Mouse (Mus musculus) hindbrain, embryonic 10.5 days (tissue): ENCODE data around the gene Lin7a. TPM values are rescaled to one million over a fixed set of nuclear protein-coding genes. Genes with fewer than 3 reads are reported as not detected.

Experiments
- DNase-seq: peaks from one replicate; pipeline ENCODE4 v3.0.0-alpha.2; 2017; ENCODE audit warnings: low spot score
- H3K27ac ChIP-seq: fragments of 300-500 bp; sonication (generic); 2 replicates; pipeline ENCODE4 v1.5.1; 2016; ENCODE audit warnings: mild to moderate bottlenecking, moderate library complexity
- H3K27me3 ChIP-seq: fragments of 300-500 bp; sonication (generic); 2 replicates; pipeline ENCODE4 v1.6.1; 2016; ENCODE audit warnings: mild to moderate bottlenecking; ENCODE audit not compliant: poor library complexity, insufficient read depth, severe bottlenecking
- H3K36me3 ChIP-seq: fragments of 300-500 bp; sonication (generic); 2 replicates; pipeline ENCODE4 v1.6.1; 2016; ENCODE audit warnings: mild to moderate bottlenecking, moderate library complexity
- H3K4me1 ChIP-seq: fragments of 300-500 bp; sonication (generic); replicated peaks from 2 replicates; pipeline ENCODE4 v1.6.1; 2016; ENCODE audit warnings: mild to moderate bottlenecking
- H3K4me3 ChIP-seq: fragments of 300-500 bp; sonication (generic); 2 replicates; pipeline ENCODE4 v1.5.1; 2016; ENCODE audit warnings: mild to moderate bottlenecking, moderate library complexity
- H3K9me3 ChIP-seq: fragments of 300-500 bp; sonication (generic); 2 replicates; pipeline ENCODE4 v1.6.1; 2016; ENCODE audit warnings: mild to moderate bottlenecking, moderate library complexity
- WGBS: fragments of 180-500 bp; shearing (Covaris S2); methylation state at CpG from one replicate; pipeline ENCODE4 v1.1.7; 2016; 5-methylcytosine and 5-hydroxymethylcytosine counted together
- polyA plus RNA-seq: library from polyadenylated mRNA; unstranded; fragments of >200 nt; fragmentation: Nextera tagmentation; extraction: Ambion mirVana; gene quantifications from 2 replicates; pipeline ENCODE4 v1.2.1, GENCODE M21; 2016

The Lin7a gene
- polyA plus RNA-seq, 1 experiment from 2014 or later, result 10.5 TPM

DNA sequence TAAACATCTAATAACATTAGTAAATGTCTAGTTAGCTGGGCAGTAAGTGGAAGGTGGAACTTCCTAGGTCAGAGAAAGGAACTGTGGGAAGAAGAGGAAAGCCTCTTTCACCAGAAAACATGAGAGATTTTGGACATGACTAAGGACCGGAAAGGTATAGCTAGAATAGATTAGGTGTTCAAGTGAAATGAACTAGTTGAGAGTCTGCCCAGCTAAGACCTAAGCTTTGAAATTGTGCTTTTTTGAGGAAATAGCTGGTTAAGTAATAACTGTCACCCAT, 40.7 kb upstream of the Lin7a start:
- no peaks in the 10 kb centered on the region for H3K9me3 ChIP-seq
- no peak overlapping the region for H3K4me3 ChIP-seq
- 94% methylated on average over 1 of the region's 1 CpGs for WGBS
- no peak for DNase-seq
- H3K4me1 ChIP-seq, result no peaks in the 10 kb centered on the region
- H3K36me3 ChIP-seq, result no peaks in the 10 kb centered on the region
- no peak overlapping the region for H3K27ac ChIP-seq
- H3K27me3 ChIP-seq, result no peaks in the 10 kb centered on the region

DNA sequence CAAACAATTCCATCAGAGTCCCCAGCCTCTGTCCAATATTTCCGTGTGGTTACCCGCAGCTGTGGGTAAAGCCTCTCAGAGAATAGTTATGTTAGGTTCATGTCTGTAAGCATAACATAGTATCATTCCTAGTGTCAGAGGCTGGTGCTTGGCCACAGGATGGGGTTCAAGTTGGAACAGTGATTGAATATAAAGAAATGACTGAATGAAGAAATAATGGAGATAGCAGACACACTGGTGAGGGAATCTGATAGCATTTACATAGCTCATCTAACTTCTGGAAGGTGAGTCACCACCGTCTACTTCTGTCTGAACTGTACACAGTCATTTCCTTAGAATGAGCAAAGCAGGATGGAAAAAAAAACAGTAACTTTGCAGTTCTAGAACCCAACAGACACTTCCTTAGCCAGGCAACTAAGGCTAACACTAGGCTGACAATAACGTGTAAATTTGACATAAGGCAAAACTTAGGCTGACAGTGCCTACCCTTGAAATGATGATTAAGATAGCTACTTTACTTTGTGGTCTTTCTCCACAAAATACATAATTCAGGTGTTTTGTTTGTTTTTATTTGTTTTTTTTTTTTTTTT, 40.0 kb upstream of the Lin7a start:
- Histone ChIP-seq H3K9me3 (no peaks in the 10 kb centered on the region), H3K27me3 (no peaks in the 10 kb centered on the region), H3K27ac (no peak overlapping the region), H3K4me3 (no peak overlapping the region), H3K4me1 (no peaks in the 10 kb centered on the region), H3K36me3 (no peaks in the 10 kb centered on the region)
- WGBS, result 87% methylated on average over 4 of the region's 4 CpGs
- no peak for DNase-seq

DNA sequence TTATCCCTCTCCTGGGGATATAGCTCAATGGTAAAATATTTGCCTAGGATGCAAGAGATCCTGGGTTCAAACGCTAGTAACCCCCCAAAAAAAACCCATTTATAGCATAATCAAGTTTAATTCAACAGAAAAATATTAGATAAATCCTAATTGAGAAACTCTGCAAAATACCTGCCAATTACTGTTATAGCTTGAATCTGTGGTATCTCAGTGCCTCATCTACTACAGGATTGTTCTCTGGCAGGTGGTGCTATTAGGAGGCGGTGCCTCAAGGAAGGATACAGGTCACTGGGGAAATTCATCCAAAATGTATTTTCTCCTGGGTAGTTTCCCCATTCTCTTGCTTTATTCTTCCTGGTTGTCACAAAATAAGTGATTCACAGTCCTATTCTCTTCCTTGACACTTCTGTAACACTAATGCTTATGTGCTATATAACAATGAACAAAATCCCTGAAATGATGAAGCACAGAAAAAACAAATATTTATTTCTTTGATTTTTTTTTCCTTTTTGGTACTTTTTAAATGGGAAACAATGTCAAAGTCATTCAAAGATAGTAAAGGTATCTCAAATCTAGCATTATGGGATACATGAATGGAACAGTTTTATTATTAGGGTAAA, 38.9 kb upstream of the Lin7a start:
- no peak overlapping the region for H3K27ac ChIP-seq
- H3K4me3 ChIP-seq, result no peak overlapping the region
- WGBS, result 85% methylated on average over 2 of the region's 2 CpGs
- no peaks in the 10 kb centered on the region for H3K36me3 ChIP-seq
- DNase-seq, result no peak
- H3K27me3 ChIP-seq, result no peaks in the 10 kb centered on the region
- H3K4me1 ChIP-seq, result no peaks in the 10 kb centered on the region
- no peaks in the 10 kb centered on the region for H3K9me3 ChIP-seq

DNA sequence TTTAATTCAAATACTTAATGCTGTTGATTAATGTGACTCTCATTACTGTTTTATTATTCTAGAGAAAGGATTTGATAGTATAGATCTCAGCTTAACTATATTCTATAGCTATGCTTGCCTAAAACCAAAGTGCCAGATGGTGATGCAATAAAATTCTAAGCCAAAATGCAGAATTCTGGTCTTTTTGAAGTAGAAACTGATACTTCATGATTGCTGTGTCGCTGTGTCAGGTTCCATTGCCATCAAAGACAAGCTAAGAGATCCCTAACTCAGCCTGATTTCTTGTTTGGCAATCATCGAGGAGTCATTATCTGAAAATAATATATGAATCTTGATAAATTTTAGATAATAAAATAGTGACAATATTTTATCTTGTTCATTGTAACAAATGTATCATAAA, 38.3 kb upstream of the Lin7a start:
- no peak for DNase-seq
- WGBS, result 87% methylated on average over 2 of the region's 2 CpGs
- Histone ChIP-seq H3K4me3 (no peak overlapping the region), H3K27me3 (no peaks in the 10 kb centered on the region), H3K4me1 (no peaks in the 10 kb centered on the region), H3K9me3 (no peaks in the 10 kb centered on the region), H3K27ac (no peak overlapping the region), H3K36me3 (no peaks in the 10 kb centered on the region)

GRCm38 (mm10) chr10:107233825-107234224, 37.7 kb upstream of the Lin7a start:
- Histone ChIP-seq H3K27me3 (no peaks in the 10 kb centered on the region), H3K9me3 (no peaks in the 10 kb centered on the region), H3K27ac (no peak overlapping the region), H3K4me3 (no peak overlapping the region), H3K36me3 (no peaks in the 10 kb centered on the region), H3K4me1 (no peaks in the 10 kb centered on the region)
- no peak for DNase-seq
- 85% methylated on average over 4 of the region's 4 CpGs for WGBS

DNA sequence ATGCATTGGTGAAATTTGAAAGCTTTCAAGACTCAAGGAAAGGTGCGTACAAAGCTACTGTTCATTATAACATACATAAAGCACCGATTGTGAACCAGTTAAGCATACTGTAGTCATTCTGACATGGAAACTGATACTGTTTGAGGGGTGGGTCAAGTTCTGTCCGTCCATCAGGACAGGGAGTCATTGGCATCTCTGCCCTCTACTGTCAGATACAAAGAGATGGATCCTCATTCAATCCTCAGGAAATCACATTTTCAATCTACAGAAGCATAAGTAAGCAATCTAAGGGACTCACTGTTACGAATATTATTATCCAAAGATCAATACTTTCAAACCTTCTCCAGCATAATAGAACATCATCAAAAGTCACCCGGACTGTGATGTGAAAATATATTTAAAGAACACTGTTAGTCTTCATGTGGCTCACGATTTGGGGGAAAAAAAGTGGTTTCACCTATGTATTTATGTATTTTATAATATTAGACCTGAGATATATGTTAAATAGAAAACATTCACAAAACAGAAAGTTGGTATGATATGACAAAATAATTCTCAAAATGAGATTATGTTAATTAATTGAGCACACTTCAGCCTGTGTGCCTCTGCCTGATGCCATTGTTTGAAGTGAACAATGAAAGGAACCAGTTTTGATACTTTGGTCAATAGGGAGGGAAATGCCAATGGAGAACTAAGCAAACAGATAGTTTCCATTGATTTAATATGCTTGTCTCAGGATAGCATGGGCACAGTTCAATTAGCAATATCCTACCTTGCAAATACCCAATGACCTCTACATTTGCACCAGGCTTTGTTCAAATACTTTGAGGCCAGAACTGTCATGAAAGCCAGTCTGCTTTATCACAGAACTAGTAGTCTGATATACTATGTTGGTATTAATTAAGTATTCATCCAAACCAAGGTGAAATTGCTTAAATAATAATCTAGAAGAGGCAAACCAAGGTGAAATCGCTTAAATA, 36.8 kb upstream of the Lin7a start:
- no peak overlapping the region for H3K4me3 ChIP-seq
- no peak overlapping the region for H3K27ac ChIP-seq
- H3K4me1 ChIP-seq, result no peaks in the 10 kb centered on the region
- DNase-seq, result no peak
- no peaks in the 10 kb centered on the region for H3K27me3 ChIP-seq
- 87% methylated on average over 7 of the region's 7 CpGs for WGBS
- no peaks in the 10 kb centered on the region for H3K36me3 ChIP-seq
- H3K9me3 ChIP-seq, result no peaks in the 10 kb centered on the region

DNA sequence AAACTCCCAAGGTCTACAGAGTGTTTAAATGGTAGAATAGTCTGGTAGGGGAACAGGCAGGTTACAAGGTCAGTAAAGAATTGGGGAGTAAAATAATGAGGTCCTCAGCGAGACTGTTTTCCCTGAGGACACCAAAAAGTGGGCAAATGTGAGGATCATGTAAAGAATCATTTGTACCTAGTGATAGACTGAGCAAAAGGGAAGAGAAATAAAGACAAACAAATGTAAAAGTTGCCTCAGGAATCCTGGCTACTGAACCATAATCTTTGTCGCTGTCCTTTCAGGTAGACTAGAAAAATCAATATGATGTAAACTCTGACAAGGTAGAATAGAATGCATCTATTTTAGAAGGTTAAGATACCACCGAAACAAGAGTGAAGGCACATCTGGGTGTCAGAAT, 36.0 kb upstream of the Lin7a start:
- WGBS, result 87% methylated on average over 3 of the region's 3 CpGs

GRCm38 (mm10) chr10:107236211-107236610, 35.3 kb upstream of the Lin7a start:
- DNase-seq, result no peak
- WGBS, result 89% methylated on average over 4 of the region's 4 CpGs
- Histone ChIP-seq H3K27me3 (no peaks in the 10 kb centered on the region), H3K27ac (no peak overlapping the region), H3K36me3 (no peaks in the 10 kb centered on the region), H3K4me3 (no peak overlapping the region), H3K9me3 (no peaks in the 10 kb centered on the region), H3K4me1 (no peaks in the 10 kb centered on the region)

More for the DNA sequence above, 36.0 kb upstream of the Lin7a start:
- H3K9me3 ChIP-seq, result no peaks in the 10 kb centered on the region
- H3K4me1 ChIP-seq, result no peaks in the 10 kb centered on the region
- DNase-seq, result no peak
- no peaks in the 10 kb centered on the region for H3K36me3 ChIP-seq
- no peak overlapping the region for H3K4me3 ChIP-seq
- no peaks in the 10 kb centered on the region for H3K27me3 ChIP-seq
- no peak overlapping the region for H3K27ac ChIP-seq

- Histone ChIP-seq H3K9me3 (no peaks in the 10 kb centered on the region), H3K36me3 (no peaks in the 10 kb centered on the region), H3K27ac (no peak overlapping the region), H3K27me3 (no peaks in the 10 kb centered on the region), H3K4me3 (no peak overlapping the region), H3K4me1 (no peaks in the 10 kb centered on the region)
- DNase-seq, result no peak
- 86% methylated on average over 2 of the region's 2 CpGs for WGBS
These were observed 34.4 kb upstream of the Lin7a start for GRCm38 (mm10) chr10:107237076-107237475.

- no peak overlapping the region for H3K27ac ChIP-seq
- no peaks in the 10 kb centered on the region for H3K36me3 ChIP-seq
- no peaks in the 10 kb centered on the region for H3K9me3 ChIP-seq
- no peaks in the 10 kb centered on the region for H3K4me1 ChIP-seq
- H3K4me3 ChIP-seq, result no peak overlapping the region
- DNase-seq, result no peak
- WGBS, result 93% methylated on average over 1 of the region's 1 CpGs
- H3K27me3 ChIP-seq, result no peaks in the 10 kb centered on the region
These were observed 33.8 kb upstream of the Lin7a start for GRCm38 (mm10) chr10:107237736-107238135.

- 85% methylated on average over 2 of the region's 2 CpGs for WGBS
- DNase-seq, result no peak
These were observed 33.2 kb upstream of the Lin7a start for GRCm38 (mm10) chr10:107238151-107238860.

DNA sequence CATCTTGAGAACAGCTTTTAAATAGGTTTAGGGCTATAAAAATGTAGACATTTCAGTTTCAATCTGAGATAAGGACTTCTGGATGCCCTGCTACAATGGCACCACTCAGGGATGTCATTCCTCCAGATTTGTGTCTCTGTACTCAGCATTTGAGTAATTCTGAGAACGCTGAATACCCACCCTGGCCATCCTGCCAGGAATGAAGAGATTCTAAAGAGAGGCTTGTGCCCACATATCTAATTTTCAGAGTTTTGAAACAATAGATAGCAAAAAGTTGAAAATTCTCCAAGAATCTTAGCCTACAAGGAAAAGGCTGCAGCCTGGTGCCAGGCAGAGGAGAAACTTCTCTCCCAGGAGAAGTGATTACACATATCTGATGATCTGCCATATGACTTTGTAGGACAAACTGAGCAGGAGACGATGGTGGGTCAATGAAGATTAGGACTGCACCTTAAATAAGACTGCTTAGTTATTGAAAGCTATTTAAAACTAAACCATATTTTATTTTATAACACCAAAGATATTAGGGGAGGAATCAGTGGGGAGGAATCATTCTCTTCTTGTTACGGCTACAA, 32.5 kb upstream of the Lin7a start:
- no peaks in the 10 kb centered on the region for H3K9me3 ChIP-seq
- H3K27me3 ChIP-seq, result no peaks in the 10 kb centered on the region
- no peaks in the 10 kb centered on the region for H3K36me3 ChIP-seq
- H3K4me1 ChIP-seq, result no peaks in the 10 kb centered on the region
- H3K4me3 ChIP-seq, result no peak overlapping the region
- no peak overlapping the region for H3K27ac ChIP-seq
- no peak for DNase-seq
- WGBS, result 85% methylated on average over 3 of the region's 3 CpGs

More at GRCm38 (mm10) chr10:107238151-107238860, 33.2 kb upstream of the Lin7a start:
- Histone ChIP-seq H3K27me3 (no peaks in the 10 kb centered on the region), H3K9me3 (no peaks in the 10 kb centered on the region), H3K27ac (no peak overlapping the region), H3K4me3 (no peak overlapping the region), H3K36me3 (no peaks in the 10 kb centered on the region), H3K4me1 (no peaks in the 10 kb centered on the region)
